Comparison of ENCODE assay signal across 21 mouse cellular contexts in the genomic region with DNA sequence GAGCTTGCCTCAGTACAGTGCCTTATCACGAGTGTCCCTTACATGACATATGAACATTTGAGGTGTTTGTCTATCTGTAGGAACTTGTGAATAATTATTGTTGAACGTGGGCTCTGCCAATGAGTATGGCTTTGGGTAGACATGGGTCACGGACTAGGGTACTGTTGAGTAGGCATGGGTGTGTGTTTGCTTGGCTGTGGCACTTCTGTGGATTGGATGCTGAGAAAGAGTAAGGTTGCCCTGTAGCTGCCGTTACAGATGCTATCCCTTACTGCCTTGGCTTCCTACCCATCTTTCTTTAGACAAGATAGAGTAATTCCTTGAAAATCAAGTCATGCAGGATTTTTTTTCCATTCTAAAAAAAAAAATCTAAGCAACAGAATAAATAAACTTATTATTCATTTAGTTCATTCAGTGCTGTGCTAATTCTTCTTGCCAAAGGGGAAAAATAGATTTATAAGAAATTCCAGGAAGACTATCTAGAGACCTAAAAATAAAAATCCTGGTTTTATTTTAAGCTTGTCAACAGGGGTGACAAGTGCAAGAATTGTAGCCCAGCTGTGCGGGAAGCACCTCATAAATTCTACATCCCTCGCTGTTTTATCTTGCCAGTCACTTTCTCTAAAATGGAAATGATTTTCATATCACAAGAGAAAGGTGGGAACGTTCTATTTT. TPM values are rescaled to one million over a fixed set of nuclear protein-coding genes. Genes with fewer than 3 reads are reported as not detected.
DNase-seq lines count a peak whose midpoint lies in the region; ATAC-seq and TF ChIP-seq lines count a peak whose summit lies in the region.
"Had no signal": no experiment of that assay in that cellular context is flagged by ENCODE, and none has a peak within 500 bp of the region (broad histone marks: within the 10 kb centered on the region; RNA-seq: fewer than 3 reads in every experiment).

No protein-coding gene starts in this region.

- no peaks in the 10 kb centered on the region for H3K27me3 ChIP-seq in heart, embryonic 11.5 days (ENCODE audit: control insufficient read depth, insufficient read depth, low read length)
- H3K27me3 ChIP-seq in kidney, postnatal 0 days (ENCODE audit: insufficient read depth, low read length) = no peaks in the 10 kb centered on the region
- no peaks in the 10 kb centered on the region for H3K27me3 ChIP-seq in kidney, embryonic 16.5 days (ENCODE audit: insufficient read depth, low read length)
- H3K27me3 ChIP-seq in midbrain, postnatal 0 days (ENCODE audit: insufficient read depth, low read length) = no peaks in the 10 kb centered on the region
- H3K27me3 ChIP-seq in midbrain, embryonic 13.5 days = no peaks in the 10 kb centered on the region
- H3K27me3 ChIP-seq: limb, embryonic 15.5 days; liver, embryonic 15.5 days; neural tube, embryonic 12.5 days had no signal

- WGBS in heart, embryonic 11.5 days (ENCODE audit: insufficient replicate concordance) = 49% methylated on average over 7 of the region's 7 CpGs
- 58% methylated on average over 7 of the region's 7 CpGs for WGBS in kidney, postnatal 0 days
- WGBS in kidney, embryonic 16.5 days = 63% methylated on average over 7 of the region's 7 CpGs
- WGBS in midbrain, postnatal 0 days = 71% methylated on average over 7 of the region's 7 CpGs
- 86% methylated on average over 7 of the region's 7 CpGs for WGBS in midbrain, embryonic 13.5 days

- H3K9me3 ChIP-seq in heart, embryonic 11.5 days (replicated peaks; ENCODE audit: control insufficient read depth, low read length) = no peaks in the 10 kb centered on the region
- no peaks in the 10 kb centered on the region for H3K9me3 ChIP-seq in kidney, postnatal 0 days (replicated peaks; ENCODE audit: low read length)
- H3K9me3 ChIP-seq in kidney, embryonic 16.5 days (ENCODE audit: low read length) = no peaks in the 10 kb centered on the region
- no peaks in the 10 kb centered on the region for H3K9me3 ChIP-seq in midbrain, postnatal 0 days (ENCODE audit: low read length)
- no peaks in the 10 kb centered on the region for H3K9me3 ChIP-seq in midbrain, embryonic 13.5 days
- H3K9me3 ChIP-seq: forebrain, embryonic 10.5 days; limb, embryonic 15.5 days; liver, embryonic 15.5 days; megakaryocyte, embryonic 14.5 days; neural tube, embryonic 12.5 days had no signal

- no peak for ATAC-seq in heart, embryonic 11.5 days (replicated peaks; ENCODE audit: insufficient number of reproducible peaks, low FRiP score, low TSS enrichment)
- ATAC-seq in kidney, postnatal 0 days (replicated peaks; ENCODE audit: low FRiP score, low read depth) = no peak
- ATAC-seq in kidney, embryonic 16.5 days (ENCODE audit: low FRiP score, low TSS enrichment) = no peak
- ATAC-seq in midbrain, postnatal 0 days (ENCODE audit: low FRiP score) = no peak
- no peak for ATAC-seq in midbrain, embryonic 13.5 days
- ATAC-seq: hindbrain, postnatal 0 days; intestine, postnatal 0 days had no signal

- H3K4me2 ChIP-seq in heart, embryonic 11.5 days = peak overlapping the region; percentile 43
- no peak overlapping the region for H3K4me2 ChIP-seq in kidney, postnatal 0 days (ENCODE audit: low read length)
- H3K4me2 ChIP-seq in kidney, embryonic 16.5 days (replicated peaks; ENCODE audit: low read depth, low read length) = no peak overlapping the region
- no peak overlapping the region for H3K4me2 ChIP-seq in midbrain, postnatal 0 days (ENCODE audit: low read depth, low read length, poor library complexity, severe bottlenecking)
- no peak overlapping the region for H3K4me2 ChIP-seq in midbrain, embryonic 13.5 days (replicated peaks)
- H3K4me2 ChIP-seq: limb, embryonic 15.5 days; liver, embryonic 15.5 days; neural tube, embryonic 12.5 days had no signal

- H3K9ac ChIP-seq in heart, embryonic 11.5 days (ENCODE audit: low read depth, low read length) = no peak overlapping the region
- no peak overlapping the region for H3K9ac ChIP-seq in kidney, postnatal 0 days (ENCODE audit: low read depth, low read length)
- H3K9ac ChIP-seq in kidney, embryonic 16.5 days (replicated peaks; ENCODE audit: low read length) = no peak overlapping the region
- H3K9ac ChIP-seq in midbrain, postnatal 0 days (replicated peaks; ENCODE audit: low read length, poor library complexity, severe bottlenecking) = no peak overlapping the region
- no peak overlapping the region for H3K9ac ChIP-seq in midbrain, embryonic 13.5 days (replicated peaks)
- H3K9ac ChIP-seq: limb, embryonic 15.5 days; liver, embryonic 15.5 days; neural tube, embryonic 12.5 days had no signal

- no peak for DNase-seq in heart, postnatal 10 days
- DNase-seq in kidney, postnatal 0 days (ENCODE audit: low spot score) = peak; percentile 71
- DNase-seq in midbrain, postnatal 0 days (ENCODE audit: low spot score) = no peak
- no peak for DNase-seq in Muller cell, postnatal 12 days (ENCODE audit: inconsistent ontology term)
- DNase-seq: B cell, adult 2 months; cerebellum, adult 18-20 months; cerebellum, postnatal 25 days; lung, postnatal 10 days; right cerebral cortex, postnatal 4 days; thymus, adult 2 months had no signal

- H3K4me1 ChIP-seq in heart, embryonic 11.5 days (ENCODE audit: control insufficient read depth, insufficient read depth, low read length) = peaks cover 23% of the 10 kb centered on the region
- no peaks in the 10 kb centered on the region for H3K4me1 ChIP-seq in kidney, postnatal 0 days (replicated peaks; ENCODE audit: insufficient read depth, low read length)
- peaks cover 3% of the 10 kb centered on the region; the same call in 1 of the 2 replicates for H3K4me1 ChIP-seq in kidney, embryonic 16.5 days (ENCODE audit: insufficient read depth, low read length)
- H3K4me1 ChIP-seq in midbrain, postnatal 0 days (ENCODE audit: insufficient read depth, low read length) = 0 out of 2 replicates have a peak, but pooled peaks cover 5% of the 10 kb centered on the region
- H3K4me1 ChIP-seq in midbrain, embryonic 13.5 days (replicated peaks) = peaks cover 16% of the 10 kb centered on the region
- H3K4me1 ChIP-seq: liver, embryonic 15.5 days; megakaryocyte, embryonic 14.5 days had no signal

- H3K36me3 ChIP-seq in heart, embryonic 11.5 days (ENCODE audit: control insufficient read depth, insufficient read depth, low read length) = no peaks in the 10 kb centered on the region
- no peaks in the 10 kb centered on the region for H3K36me3 ChIP-seq in kidney, postnatal 0 days (ENCODE audit: insufficient read depth, low read length)
- H3K36me3 ChIP-seq in kidney, embryonic 16.5 days (ENCODE audit: insufficient read depth, low read length) = no peaks in the 10 kb centered on the region
- H3K36me3 ChIP-seq in midbrain, postnatal 0 days (ENCODE audit: insufficient read depth, low read length) = no peaks in the 10 kb centered on the region
- H3K36me3 ChIP-seq in midbrain, embryonic 13.5 days = 0 out of 2 replicates have a peak, but pooled peaks cover 2% of the 10 kb centered on the region
- H3K36me3 ChIP-seq: forebrain, embryonic 10.5 days; limb, embryonic 15.5 days; liver, embryonic 15.5 days; neural tube, embryonic 12.5 days had no signal

- TF ChIP-seq CTCF in kidney, postnatal 0 days (IDR thresholded peaks at IDR 0.05; ENCODE audit: low read depth) = no peak
- TF ChIP-seq CTCF in midbrain, postnatal 0 days (IDR thresholded peaks at IDR 0.05) = no peak

- no peak overlapping the region for H3K27ac ChIP-seq in heart, embryonic 11.5 days (ENCODE audit: low read depth, low read length)
- H3K27ac ChIP-seq in kidney, postnatal 0 days = no peak overlapping the region
- H3K27ac ChIP-seq in kidney, embryonic 16.5 days (ENCODE audit: low read length) = no peak overlapping the region
- H3K27ac ChIP-seq in midbrain, postnatal 0 days (ENCODE audit: low read depth, low read length) = 0 out of 2 replicates have a peak overlapping the region, but pooled peaks have one; percentile 4
- no peak overlapping the region for H3K27ac ChIP-seq in midbrain, embryonic 13.5 days
- H3K27ac ChIP-seq: hindbrain, postnatal 0 days; liver, embryonic 15.5 days; neural tube, embryonic 12.5 days had no signal

- intact Hi-C loops in heart, postnatal 10 days (cut with DNase I) = loop anchor here (5.0 kb wide), 1 partner anchor 44 kb away; a partner anchor contains a TSS

- no peak overlapping the region for H3K4me3 ChIP-seq in heart, embryonic 11.5 days (ENCODE audit: low read depth, low read length)
- H3K4me3 ChIP-seq in kidney, postnatal 0 days (replicated peaks; ENCODE audit: low read depth, low read length) = no peak overlapping the region
- H3K4me3 ChIP-seq in kidney, embryonic 16.5 days (ENCODE audit: low read length) = no peak overlapping the region
- H3K4me3 ChIP-seq in midbrain, postnatal 0 days (ENCODE audit: low read depth, low read length) = no peak overlapping the region
- no peak overlapping the region for H3K4me3 ChIP-seq in midbrain, embryonic 13.5 days (replicated peaks)
- H3K4me3 ChIP-seq: forebrain, embryonic 10.5 days; limb, embryonic 15.5 days; liver, embryonic 15.5 days; megakaryocyte, embryonic 14.5 days; neural tube, embryonic 12.5 days had no signal

RNA-seq across cellular contexts. Expression of a gene that starts 45.3 kb away (rescaled TPM):
- 64.5 and 85.7 TPM in 2 replicates for polyA plus RNA-seq in heart, embryonic 11.5 days (2014; fragmentation: Nextera tagmentation; extraction: Ambion mirVana)
- 10 to 100 TPM; 80.2 to 85.2 TPM for total RNA-seq in heart, postnatal 10 days (2021)
- polyA plus RNA-seq in kidney, postnatal 0 days (2015; fragmentation: Nextera tagmentation; extraction: Ambion mirVana) = 161 and 166 TPM in 2 replicates
- 130 and 139 TPM in 2 replicates for polyA plus RNA-seq in kidney, embryonic 16.5 days (2015; fragmentation: Nextera tagmentation; extraction: Ambion mirVana)
- total RNA-seq in midbrain, postnatal 0 days (2014; rRNA removed) = 49.3 and 50.3 TPM in 2 replicates
- polyA plus RNA-seq in midbrain, postnatal 0 days (2015; fragmentation: Nextera tagmentation; extraction: Ambion mirVana) = 59.7 and 62.9 TPM in 2 replicates
- 47.3 and 48.8 TPM in 2 replicates for polyA plus RNA-seq in midbrain, embryonic 13.5 days (2015; fragmentation: Nextera tagmentation; extraction: Ambion mirVana)
- total RNA-seq: granulocyte monocyte progenitor cell, adult 5-6 weeks had no signal
